Mouse (Mus musculus): ENCODE measurements around the gene Usp40.
"Not testable (repeated sequence)": the region's sequence is repeated elsewhere in the genome, so short reads cannot be mapped to it uniquely, and the experiment has no call there.

Usp40 gene

DNA sequence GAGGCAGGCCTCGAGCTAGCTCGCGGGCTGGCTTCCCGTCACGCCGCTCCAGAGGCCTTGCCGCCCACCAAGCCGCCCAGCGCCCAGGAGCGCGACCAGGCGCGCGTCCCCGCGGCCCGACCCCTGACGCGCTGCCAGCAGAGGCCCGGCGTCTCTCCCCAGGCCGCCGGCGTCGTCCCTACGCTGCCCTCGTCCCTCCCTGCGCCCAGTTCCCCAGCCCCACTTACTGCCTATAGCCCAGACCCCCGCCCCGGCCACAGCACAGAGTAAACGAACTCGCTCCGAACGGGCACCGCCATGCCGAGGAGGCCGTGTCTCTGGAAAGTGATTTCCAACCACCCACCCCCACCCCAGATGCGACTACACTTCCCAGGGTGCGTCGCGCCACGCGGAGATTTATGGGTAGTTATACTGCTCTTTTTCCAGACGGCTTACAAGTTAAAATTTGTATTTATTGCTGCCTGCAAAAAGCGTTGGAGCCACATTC, at the start of gene Usp40:
Usp40 (minus strand) TSS at position 341 of the 487 bp plus-strand sequence.
- peak; percentile 75 for DNase-seq (ENCODE audit: low read depth, low spot score)

DNA sequence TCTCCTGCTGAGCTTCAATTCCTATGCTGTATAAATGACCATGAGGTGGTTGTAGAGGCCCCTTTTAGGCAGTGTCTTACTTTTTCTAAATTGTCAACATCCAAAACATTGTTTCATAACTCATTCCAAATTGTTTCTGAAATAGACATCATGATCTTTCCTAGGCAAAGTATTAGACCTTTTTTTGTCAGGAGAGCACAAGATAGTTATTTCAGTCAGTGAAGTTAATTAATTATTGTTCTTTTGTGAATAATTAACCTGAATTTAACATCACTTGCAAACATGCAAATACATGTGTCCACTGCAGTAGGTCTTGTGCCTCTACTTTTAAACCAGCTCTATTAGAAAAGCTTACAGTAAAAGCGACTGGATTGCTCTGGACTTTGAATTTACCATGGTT, 46.7 kb upstream of the Usp40 start, which contains the start of gene Ugt1a10:
Ugt1a10 (plus strand) TSS at position 301 of the 400 bp plus-strand sequence.
- DNase-seq (ENCODE audit: low read depth, low spot score), result no peak

DNA sequence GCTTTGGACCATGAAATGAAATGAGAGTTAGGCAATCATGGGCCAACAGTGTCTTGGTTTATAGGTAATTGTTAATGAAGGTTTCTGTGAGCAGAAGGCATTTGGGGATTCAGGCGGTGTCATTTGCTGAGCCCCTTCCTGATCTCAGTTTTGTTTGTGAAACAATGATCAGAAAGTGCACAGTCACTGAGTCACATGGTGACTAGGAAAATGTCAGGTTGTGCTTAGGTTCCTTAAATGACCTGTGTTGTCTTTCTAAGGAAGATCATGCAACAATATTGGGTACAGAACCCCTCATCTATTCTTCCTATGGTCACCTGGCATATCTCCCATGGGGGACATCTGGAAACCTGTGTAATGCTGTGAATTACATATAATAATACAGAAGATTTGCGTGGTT, 39.1 kb upstream of the Usp40 start:
- not testable (repeated sequence) for DNase-seq (ENCODE audit: low read depth, low spot score)

DNA sequence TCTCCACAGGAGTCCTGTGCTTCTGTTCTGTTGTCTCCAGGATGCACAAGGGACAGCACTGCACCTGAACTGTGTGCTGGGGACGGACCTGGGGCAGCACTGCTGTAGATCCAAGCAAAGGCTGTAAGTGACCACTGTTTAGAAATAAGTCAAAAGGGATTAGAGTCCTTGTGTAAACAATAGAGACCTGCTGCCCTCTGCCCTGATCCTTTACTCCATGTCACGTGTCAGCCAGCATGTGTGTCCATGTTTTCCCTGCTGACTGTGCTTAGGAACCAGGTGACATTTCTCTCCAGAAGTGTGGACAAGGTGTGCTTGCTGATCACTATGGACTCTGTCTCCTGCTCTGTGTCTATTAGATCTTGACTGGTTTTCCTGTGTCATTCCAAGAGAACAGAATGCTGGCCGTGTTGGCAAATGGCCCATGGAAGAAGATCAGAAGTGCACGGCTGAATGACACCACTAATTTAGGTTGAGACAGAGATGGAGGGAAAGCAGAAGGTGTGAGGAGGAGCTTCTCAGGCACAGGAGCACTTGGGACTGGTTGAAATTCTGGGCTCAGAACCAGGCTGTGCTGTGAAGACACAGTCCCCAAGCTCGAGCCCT, 36.6 kb upstream of the Usp40 start:
- not testable (repeated sequence) for DNase-seq (ENCODE audit: low read depth, low spot score)

DNA sequence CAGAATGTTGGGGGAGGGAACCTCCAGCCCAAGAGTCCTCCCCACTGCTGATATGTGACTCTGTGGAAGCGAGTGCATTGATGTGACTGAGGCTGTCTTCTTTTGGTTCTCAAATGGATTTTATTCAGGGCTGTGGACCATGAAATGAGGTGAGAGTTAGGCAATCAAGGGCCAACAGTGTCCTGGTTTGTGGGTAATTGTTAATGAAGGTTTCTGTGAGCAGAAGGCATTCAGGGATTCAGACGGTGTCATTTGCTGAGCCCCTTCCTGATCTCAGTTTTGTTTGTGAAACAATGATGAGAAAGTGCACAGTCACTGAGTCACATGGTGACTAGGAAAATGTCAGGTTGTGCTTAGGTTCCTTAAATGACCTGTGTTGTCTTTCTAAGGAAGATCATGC, 34.7 kb upstream of the Usp40 start:
- DNase-seq (ENCODE audit: low read depth, low spot score), result not testable (repeated sequence)

DNA sequence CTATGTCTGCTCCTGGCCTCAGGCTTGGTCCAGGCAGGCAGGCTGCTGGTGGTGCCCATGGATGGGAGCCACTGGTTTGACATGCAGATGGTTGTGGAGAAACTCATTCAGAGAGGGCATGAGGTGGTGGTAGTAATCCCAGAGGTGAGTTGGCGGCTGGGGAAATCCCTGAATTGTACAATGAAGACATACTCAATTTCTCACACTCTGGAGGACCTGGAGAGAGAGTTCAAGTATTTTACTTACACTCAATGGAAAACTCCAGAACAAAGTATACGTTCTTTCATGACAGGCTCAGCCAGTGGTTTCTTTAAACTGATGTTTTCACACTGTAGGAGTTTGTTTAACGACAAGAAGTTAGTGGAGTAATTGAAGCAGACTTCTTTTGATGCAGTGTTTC, 16.9 kb upstream of the Usp40 start:
- DNase-seq (ENCODE audit: low read depth, low spot score), result not testable (repeated sequence)

DNA sequence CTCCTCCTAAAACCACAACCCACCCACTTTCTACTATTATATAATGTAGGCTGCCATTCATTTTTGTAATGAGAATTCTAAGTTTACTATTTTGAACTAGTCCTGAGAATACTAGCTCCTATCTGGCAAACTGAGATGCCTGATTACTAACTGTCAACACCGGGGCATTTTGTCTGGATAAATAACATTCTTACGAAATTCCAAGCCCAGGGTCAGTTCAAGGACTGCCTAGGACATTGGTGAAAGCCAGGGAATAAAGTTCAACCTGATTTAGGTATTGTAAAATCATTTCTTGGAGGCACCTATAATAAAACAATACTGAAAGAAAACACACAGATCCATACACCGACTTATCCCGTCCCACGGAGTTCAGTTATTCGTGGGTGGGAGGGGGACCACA, 7.0 kb upstream of the Usp40 start:
- DNase-seq (ENCODE audit: low read depth, low spot score), result no peak

DNA sequence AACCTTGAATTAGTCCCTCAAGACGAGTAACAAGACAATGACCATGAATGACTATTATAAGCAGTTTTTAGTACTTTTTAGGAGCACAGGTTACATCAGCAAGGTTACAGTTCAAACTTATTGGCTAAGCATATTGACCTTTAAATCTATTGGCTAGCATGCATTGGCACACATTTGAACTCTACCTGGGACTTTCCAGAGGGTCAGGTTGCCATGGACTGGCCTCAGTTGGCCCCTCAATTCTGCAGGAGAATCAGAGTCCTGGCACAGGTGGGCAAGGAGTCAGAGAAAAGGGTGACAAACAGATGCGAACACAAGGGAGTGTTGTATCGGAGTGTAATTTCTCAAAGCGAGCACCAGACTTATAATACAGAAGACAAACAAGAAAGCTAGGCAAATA, 6.3 kb upstream of the Usp40 start:
- no peak for DNase-seq (ENCODE audit: low read depth, low spot score)

DNA sequence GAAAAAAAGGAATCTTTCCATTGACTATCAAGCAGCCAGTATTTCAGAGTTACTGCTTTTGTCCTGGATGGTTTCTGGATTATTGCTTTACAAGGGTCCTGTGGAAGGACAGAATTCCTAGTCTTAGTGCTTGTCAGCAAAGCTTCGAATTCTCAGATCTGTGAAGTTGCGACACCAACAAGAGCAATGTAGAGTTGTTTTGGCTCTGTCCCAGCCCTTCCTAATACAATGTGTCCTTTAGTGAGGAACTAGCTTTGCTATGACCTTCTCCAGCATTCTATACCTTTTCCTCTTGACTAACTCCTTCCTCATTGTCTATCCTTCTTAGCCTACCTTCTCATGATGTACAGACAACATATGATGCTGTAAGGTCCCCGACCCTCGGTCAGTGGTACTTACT, 5.8 kb upstream of the Usp40 start:
- no peak for DNase-seq (ENCODE audit: low read depth, low spot score)

DNA sequence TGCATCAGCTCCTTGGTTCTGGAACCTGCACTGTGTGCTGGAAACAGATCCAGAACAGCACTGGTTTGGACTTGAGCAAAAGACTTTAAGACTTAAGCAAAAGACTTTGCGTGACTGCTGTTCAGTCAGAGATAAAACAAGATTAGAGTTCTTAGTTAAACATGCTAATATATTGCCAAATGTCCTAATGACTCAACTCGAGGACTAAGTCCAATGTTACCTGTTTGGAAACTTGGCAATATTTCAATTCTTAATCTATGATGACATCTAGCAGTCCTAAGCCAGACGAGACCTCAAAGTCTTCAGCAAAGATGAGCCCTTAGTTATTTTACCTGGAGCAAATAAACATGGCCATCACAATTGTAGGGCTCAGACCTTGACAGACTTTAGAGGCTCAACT, 5.4 kb upstream of the Usp40 start:
- DNase-seq (ENCODE audit: low read depth, low spot score), result no peak

DNA sequence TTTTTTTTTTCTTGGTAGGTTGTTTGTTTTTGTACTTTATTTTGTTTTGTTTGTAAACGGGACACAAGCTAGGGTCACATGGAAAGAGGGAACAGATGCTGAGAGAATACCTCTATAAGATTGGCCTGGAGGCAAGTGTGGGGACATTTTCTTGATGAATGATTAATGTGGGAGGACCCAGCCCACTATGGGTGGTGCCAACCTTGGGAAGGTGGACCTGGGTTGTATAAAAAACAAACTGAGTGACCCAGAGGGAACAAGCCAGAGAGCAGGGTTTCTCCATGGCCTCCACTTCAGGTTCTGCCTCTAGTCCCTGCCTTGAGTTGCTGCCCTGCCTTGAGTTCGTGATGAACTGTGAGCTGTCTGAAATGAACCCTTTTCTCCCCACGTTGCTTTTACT, 1.2 kb upstream of the Usp40 start:
- DNase-seq (ENCODE audit: low read depth, low spot score), result no peak

DNA sequence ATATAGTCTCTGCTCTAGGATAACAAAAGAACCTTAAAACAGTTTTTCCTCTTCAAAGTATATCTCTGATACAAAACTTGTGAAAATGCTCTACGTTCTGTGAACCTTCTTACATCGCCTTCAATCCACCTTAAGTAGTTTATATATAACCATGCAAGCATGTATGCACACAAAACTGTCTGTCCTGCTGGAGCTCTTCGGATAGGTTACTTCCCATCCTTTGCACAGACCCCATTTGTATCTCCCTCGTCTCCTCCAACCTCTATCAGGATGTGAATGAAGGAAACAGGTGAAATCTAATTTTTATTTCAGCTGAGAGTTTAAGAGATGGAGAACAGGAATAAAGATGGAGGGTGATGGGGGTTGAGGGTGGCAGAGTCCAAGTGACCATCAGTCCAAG, 384 bp upstream of the Usp40 start:
- no peak for DNase-seq (ENCODE audit: low read depth, low spot score)

DNA sequence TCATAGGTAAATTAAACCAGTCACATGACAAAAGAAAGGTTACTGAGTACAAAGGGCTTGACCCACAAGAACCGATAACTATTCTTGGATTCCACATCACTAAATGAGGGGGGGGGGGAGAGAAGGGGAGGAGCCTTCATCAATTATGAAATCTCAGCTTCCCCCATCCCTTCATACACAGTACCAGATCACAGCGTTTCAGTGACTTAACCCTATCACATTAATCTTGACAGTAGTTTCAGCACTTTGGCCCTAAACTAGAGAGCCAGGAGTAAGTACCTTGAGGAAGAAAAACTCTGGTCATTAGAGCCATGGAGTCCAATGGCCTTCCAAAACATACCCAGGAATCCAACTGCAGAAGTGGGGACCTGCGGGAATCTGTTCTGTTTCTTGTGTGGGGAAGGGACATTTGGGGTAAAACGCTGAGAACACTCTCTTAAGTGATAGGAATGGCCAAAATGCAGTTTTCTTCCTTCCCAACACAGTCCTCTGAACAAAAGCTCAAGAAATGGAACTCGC, 600 bp downstream of the Usp40 start:
- DNase-seq (ENCODE audit: low read depth, low spot score), result peak; percentile 4

DNA sequence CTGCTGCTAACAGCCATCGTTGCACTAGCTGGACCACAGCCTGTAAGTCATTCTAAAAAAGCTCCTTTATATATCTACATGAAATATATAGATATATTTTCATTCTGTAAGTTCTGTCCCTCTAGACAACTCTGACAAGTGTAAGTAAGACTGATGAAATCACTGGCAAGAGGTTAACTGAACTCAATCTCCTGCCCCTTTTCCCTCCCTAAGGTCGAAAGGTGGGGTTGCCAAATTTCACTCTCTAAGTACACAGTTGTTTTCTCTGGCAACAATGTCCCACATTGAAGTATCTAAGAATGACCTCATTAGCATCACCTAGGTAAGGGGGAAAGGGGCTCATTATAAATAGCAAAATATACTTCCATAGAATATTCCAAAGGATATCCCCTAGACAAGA, 15.6 kb downstream of the Usp40 start:
- DNase-seq (ENCODE audit: low read depth, low spot score), result no peak

DNA sequence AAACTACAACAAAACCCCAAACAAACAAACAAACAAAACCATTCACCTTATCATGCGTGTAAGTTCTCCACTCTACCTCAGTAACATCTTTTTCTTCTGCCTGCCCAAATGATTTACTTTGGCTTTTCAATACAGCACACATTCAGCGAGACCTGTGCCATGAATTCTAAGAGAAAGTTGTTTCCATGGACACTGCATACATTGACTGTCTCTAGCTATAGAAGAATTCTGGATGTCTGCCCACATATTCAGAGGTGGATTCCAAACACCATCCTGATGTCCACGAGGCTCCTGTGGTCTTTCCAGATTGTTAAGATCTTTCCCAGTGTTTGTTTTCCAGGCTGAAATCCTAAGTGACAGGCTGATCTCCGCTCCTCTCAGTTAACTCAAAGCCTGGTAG, 26.1 kb downstream of the Usp40 start:
- DNase-seq (ENCODE audit: low read depth, low spot score), result no peak

DNA sequence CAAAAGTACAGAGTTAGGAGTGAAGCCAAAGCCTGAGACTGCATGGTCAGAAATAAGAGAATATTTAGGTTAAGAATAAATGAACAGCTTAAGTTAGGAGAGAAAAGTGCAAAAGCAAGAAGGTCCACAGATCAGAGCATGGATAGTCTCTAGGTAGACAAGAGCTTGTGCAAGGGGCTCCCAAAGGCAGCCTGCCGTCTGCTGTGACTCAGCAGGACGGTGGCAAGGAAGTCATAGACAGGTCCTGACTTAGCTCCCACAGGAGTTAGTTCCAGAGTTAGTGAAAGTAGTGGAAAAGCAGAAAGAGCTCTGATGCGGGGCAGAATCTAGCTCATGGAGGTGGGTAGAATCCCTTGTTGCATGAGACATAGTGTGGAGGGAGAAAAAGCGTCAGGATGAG, 38.0 kb downstream of the Usp40 start:
- no peak for DNase-seq (ENCODE audit: low read depth, low spot score)

DNA sequence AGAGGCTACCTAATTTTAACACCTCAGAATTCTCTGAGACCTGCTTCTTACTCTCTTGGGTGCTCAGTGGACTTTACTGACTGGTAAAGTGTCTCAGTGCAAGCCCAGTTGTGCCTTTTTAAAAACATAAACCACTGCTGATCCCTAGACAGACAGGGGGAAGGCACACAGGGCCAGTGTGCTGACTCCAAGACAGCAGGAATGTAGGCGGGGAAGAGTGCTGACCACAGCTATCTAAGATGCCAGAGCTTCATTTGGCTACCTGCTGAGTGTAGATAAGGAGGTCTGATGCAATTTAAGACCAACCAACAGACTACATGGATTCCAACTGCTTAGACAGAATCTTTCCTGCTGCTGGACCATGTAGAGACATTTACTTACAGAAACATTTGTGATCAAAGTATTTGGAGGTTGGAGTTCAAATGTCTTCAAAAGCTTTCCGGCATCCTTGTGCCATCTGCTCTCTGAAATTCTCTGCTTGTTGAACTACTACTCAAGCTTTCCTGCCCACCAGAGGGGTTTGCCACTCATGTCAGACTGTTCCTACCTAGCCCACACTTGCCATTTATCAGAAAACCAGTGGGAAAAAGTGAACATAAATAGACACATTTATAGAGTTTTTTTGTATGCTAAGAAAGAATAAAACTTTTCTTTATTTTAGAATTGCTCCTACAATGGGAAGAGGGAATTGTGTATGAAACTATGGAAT, 46.7 kb downstream of the Usp40 start:
- DNase-seq (ENCODE audit: low read depth, low spot score), result no peak

DNA sequence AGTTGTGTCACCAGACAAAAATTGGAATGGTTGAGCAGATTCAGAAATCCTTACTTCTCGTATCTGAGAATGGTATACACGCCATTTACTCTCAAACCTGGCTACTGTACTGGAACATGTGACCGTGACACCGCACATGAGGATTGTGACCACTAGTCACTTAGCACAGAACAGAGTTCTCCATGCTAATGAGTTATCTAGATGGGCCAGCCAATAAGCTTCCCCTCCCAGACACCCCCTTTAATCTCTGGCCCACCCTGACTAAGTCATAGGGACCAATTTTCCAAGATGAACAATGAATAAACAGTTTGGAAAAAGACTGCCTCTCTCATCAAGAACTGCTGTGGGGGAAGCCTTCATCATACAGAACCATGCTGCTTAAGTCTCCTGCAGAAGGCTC, 47.6 kb downstream of the Usp40 start:
- DNase-seq (ENCODE audit: low read depth, low spot score), result no peak

DNA sequence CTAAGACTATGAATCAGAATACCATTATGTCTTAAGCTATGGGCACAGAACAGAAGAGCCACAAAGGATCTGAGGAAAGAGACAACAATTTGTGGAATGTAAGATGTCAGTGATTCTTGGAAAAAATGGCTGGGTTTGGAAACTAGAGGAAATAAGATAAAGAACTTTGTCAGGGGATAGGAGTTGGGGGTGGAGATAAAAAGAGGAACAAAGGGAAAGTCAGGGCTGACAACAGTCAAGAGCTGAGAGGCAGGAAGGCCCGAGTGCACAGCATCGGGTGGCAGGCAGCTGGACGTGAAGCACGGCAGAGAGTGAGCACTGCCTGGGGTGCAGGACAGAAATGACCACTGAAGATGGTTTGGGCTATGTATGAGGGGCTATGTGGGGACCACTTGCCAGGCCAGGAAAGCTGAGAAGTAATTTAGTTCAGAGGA, 48.3 kb downstream of the Usp40 start:
- no peak for DNase-seq (ENCODE audit: low read depth, low spot score)

DNA sequence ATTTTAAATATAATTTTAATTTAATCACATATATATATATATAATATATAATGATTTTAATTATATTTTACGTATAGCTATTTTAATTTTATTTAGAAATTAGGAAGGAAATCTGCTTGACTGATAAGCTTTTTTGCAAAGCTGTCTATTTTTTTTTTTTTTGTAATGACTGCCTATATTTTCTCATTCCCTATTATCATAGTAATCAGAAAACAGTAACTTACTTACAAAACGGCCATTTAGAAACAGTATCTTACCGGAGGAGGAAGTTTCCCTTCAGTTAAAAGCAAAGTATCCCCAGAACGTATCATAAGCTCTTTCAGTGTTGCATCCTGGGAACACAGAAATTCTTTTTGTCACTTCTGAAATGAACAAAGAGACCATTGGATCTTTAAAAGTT, 48.8 kb downstream of the Usp40 start:
- no peak for DNase-seq (ENCODE audit: low read depth, low spot score)

DNA sequence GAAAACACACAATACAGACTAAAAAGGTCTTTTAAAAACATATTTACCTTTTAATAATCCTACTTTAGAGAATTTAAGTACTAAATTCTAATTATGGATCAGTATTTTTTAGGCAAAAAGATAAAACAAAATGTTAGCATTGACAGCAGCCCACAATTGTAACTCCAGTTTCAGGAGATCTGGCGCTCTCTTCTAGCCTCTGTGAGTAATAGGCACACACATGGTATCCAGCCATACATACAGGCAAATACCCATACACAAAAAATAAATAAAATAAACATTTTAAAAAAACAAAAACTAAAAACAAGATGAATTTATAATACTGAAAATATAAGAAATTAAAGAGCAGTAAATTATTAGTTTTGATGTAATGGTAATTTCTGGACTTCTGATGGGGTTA, 49.4 kb downstream of the Usp40 start:
- DNase-seq (ENCODE audit: low read depth, low spot score), result no peak

DNA sequence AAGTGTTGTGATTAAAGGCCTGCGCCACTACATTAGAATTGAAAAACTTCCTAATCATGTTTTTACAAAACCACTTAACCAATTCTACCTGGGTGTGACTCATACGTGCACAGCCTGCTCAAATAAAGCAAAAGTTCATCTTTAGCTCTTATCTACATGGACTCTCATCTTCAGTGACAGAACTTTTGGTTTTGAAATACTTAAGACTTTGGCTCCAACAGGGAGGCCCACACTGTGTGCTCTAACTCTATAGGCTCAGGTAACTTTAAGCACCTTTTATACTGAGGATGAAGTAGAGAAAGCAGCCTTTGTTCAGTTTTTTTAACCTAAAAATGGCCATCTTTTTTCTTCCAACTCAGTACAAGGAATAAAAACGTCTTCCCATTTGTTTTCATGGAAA, 55.3 kb downstream of the Usp40 start:
- DNase-seq (ENCODE audit: low read depth, low spot score), result no peak

DNA sequence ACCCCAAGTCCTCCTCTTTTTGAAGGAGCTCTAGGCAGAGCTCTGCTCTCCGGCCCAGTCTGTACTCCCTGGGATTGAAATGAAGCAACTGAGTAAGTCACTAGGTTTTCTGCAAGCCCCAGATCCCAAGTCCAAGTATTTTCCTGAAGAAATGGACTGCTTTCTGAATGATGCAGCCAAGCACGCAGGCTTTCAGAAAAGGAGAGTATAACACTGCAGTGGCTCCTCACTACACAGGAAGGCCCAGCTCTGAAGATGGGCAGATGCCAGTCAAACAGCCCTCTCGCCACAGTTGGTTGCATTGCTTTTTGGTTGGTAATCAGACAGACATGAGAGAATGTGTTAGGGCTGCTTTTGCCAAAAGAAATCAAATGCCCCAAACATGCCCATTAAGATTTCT, 56.7 kb downstream of the Usp40 start:
- DNase-seq (ENCODE audit: low read depth, low spot score), result no peak
